Mouse (Mus musculus) megakaryocyte, embryonic 14.5 days (primary cell): Measurements from ENCODE around the gene Aarsd1. TPM values are rescaled to one million over a fixed set of nuclear protein-coding genes. Genes with fewer than 3 reads are reported as not detected.
"Not testable (repeated sequence)": the region's sequence is repeated elsewhere in the genome, so short reads cannot be mapped to it uniquely, and the experiment has no call there.

Experiments
- H3K27me3 ChIP-seq: replicated peaks from 2 replicates; pipeline ENCODE3; 2012; ENCODE audit warnings: inconsistent platforms
- H3K36me3 ChIP-seq: replicated peaks from 2 replicates; pipeline ENCODE3; 2012; ENCODE audit warnings: low read length, inconsistent platforms, mixed read lengths
- H3K4me1 ChIP-seq: 2 replicates; pipeline ENCODE4 v1.6.1; 2012; ENCODE audit warnings: inconsistent platforms
- H3K4me3 ChIP-seq: replicated peaks from 2 replicates; pipeline ENCODE3; 2012; ENCODE audit warnings: moderate library complexity, mild to moderate bottlenecking, inconsistent platforms
- H3K9me3 ChIP-seq: 2 replicates; pipeline ENCODE4 v1.6.1; 2012; ENCODE audit warnings: inconsistent platforms
- FLI1 ChIP-seq: IDR thresholded peaks from 2 replicates; pipeline ENCODE4 v1.6.1; 2012; ENCODE audit warnings: low read length, inconsistent platforms, mixed read lengths
- GATA1 ChIP-seq: IDR thresholded peaks from 3 replicates; pipeline ENCODE4 v1.6.1; 2012; ENCODE audit warnings: mixed read lengths, low read length, inconsistent platforms, borderline replicate concordance
- polyA plus RNA-seq: library from polyadenylated mRNA; stranded (reverse); fragments of >175 nt; gene quantifications from 2 replicates; pipeline ENCODE4 v1.2.3, GENCODE M21; 2012; ENCODE audit warnings: low replicate concordance; ENCODE audit not compliant: insufficient read depth

The Aarsd1 gene
- polyA plus RNA-seq, 1 experiment: 39.7 TPM

GRCm38 (mm10) chr11:101381817-101382216 is 35.6 kb downstream of the Aarsd1 start:
- no peaks in the 10 kb centered on the region for H3K9me3 ChIP-seq
- peaks cover 33% of the 10 kb centered on the region for H3K27me3 ChIP-seq
- no peak for TF ChIP-seq FLI1
- no peak for TF ChIP-seq GATA1
- no peaks in the 10 kb centered on the region for H3K36me3 ChIP-seq
- H3K4me1 ChIP-seq: no peaks in the 10 kb centered on the region; the same call in 1 of the 2 replicates
- H3K4me3 ChIP-seq: no peak overlapping the region

- H3K4me3 ChIP-seq: no peak overlapping the region
- H3K4me1 ChIP-seq: no peaks in the 10 kb centered on the region
- peaks cover 49% of the 10 kb centered on the region for H3K27me3 ChIP-seq
- no peaks in the 10 kb centered on the region for H3K9me3 ChIP-seq
- TF ChIP-seq GATA1: no peak
- TF ChIP-seq FLI1: no peak
- no peaks in the 10 kb centered on the region for H3K36me3 ChIP-seq
These were observed 38.5 kb downstream of the Aarsd1 start for GRCm38 (mm10) chr11:101378926-101379325.

GRCm38 (mm10) chr11:101378196-101378595 is 39.2 kb downstream of the Aarsd1 start:
- not testable (repeated sequence) for H3K9me3 ChIP-seq, H3K4me3 ChIP-seq

GRCm38 (mm10) chr11:101374421-101374938 is 42.9 kb downstream of the Aarsd1 start:
- H3K27me3 ChIP-seq: peaks cover 59% of the 10 kb centered on the region
- H3K4me1 ChIP-seq: peaks cover 3% of the 10 kb centered on the region; the same call in 1 of the 2 replicates
- no peaks in the 10 kb centered on the region for H3K36me3 ChIP-seq
- no peaks in the 10 kb centered on the region for H3K9me3 ChIP-seq
- no peak overlapping the region for H3K4me3 ChIP-seq
- TF ChIP-seq GATA1 (no peak), FLI1 (no peak)

More at GRCm38 (mm10) chr11:101378196-101378595, 39.2 kb downstream of the Aarsd1 start:
- not testable (repeated sequence) for H3K36me3 ChIP-seq, H3K4me1 ChIP-seq
- peaks cover 50% of the 10 kb centered on the region for H3K27me3 ChIP-seq

GRCm38 (mm10) chr11:101370141-101370540 is 47.3 kb downstream of the Aarsd1 start:
- no peak overlapping the region for H3K4me3 ChIP-seq
- no peaks in the 10 kb centered on the region for H3K36me3 ChIP-seq
- no peak for TF ChIP-seq GATA1
- no peak for TF ChIP-seq FLI1
- H3K9me3 ChIP-seq: no peaks in the 10 kb centered on the region
- H3K4me1 ChIP-seq: peaks cover 3% of the 10 kb centered on the region; the same call in 1 of the 2 replicates
- peaks cover 47% of the 10 kb centered on the region for H3K27me3 ChIP-seq

- TF ChIP-seq GATA1: no peak
- no peak for TF ChIP-seq FLI1
- no peak within 1 kb of the TSS for H3K4me3 ChIP-seq
- peaks cover 10% of the 10 kb centered on the region for H3K4me1 ChIP-seq
- peaks cover 41% of the 10 kb centered on the region for H3K27me3 ChIP-seq
- H3K36me3 ChIP-seq: no peaks in the 10 kb centered on the region
- H3K9me3 ChIP-seq: no peaks in the 10 kb centered on the region
These were observed 50.0 kb downstream of the Aarsd1 start, which contains the start of gene G6pc for GRCm38 (mm10) chr11:101367326-101367935. Gene G6pc, plus strand, starts transcription at chr11:101367561.

GRCm38 (mm10) chr11:101364531-101364931 is 52.9 kb downstream of the Aarsd1 start:
- peaks cover 27% of the 10 kb centered on the region for H3K27me3 ChIP-seq
- no peaks in the 10 kb centered on the region for H3K36me3 ChIP-seq
- H3K9me3 ChIP-seq: no peaks in the 10 kb centered on the region
- TF ChIP-seq GATA1: no peak
- TF ChIP-seq FLI1: no peak
- H3K4me3 ChIP-seq: no peak overlapping the region
- H3K4me1 ChIP-seq: peaks cover 26% of the 10 kb centered on the region

- TF ChIP-seq GATA1 (no peak), FLI1 (no peak)
- no peaks in the 10 kb centered on the region for H3K36me3 ChIP-seq
- H3K9me3 ChIP-seq: no peaks in the 10 kb centered on the region
- H3K27me3 ChIP-seq: peaks cover 13% of the 10 kb centered on the region
- no peak overlapping the region for H3K4me3 ChIP-seq
- peaks cover 45% of the 10 kb centered on the region for H3K4me1 ChIP-seq
These were observed 56.7 kb downstream of the Aarsd1 start for GRCm38 (mm10) chr11:101360651-101361113.

- Histone ChIP-seq H3K36me3 (no peaks in the 10 kb centered on the region), H3K4me3 (no peak overlapping the region), H3K27me3 (peaks cover 11% of the 10 kb centered on the region), H3K9me3 (no peaks in the 10 kb centered on the region), H3K4me1 (peaks cover 44% of the 10 kb centered on the region)
- no peak for TF ChIP-seq FLI1
- no peak for TF ChIP-seq GATA1
These were observed 57.6 kb downstream of the Aarsd1 start for GRCm38 (mm10) chr11:101359776-101360175.

- Histone ChIP-seq H3K4me1 (peaks cover 39% of the 10 kb centered on the region), H3K27me3 (peaks cover 15% of the 10 kb centered on the region), H3K4me3 (no peak overlapping the region), H3K36me3 (no peaks in the 10 kb centered on the region), H3K9me3 (no peaks in the 10 kb centered on the region)
- TF ChIP-seq FLI1 (no peak), GATA1 (no peak)
These were observed 59.8 kb downstream of the Aarsd1 start for GRCm38 (mm10) chr11:101357505-101358182.

Other genes with a start within 250 kb of the Aarsd1 start
- 0.72 and 0.89 TPM in 2 replicates for gene Cntnap1, start 247.1 kb downstream of the Aarsd1 start, polyA plus RNA-seq
- 2.3 and 6.6 TPM in 2 replicates for gene Plekhh3, start 246.3 kb downstream of the Aarsd1 start, polyA plus RNA-seq
- gene Ccr10, start 242.2 kb downstream of the Aarsd1 start, polyA plus RNA-seq: 0.13 TPM in 1 of 2 replicates, not detected in the other
- 0.65 and 2.0 TPM in 2 replicates for gene Ezh1, start 191.2 kb downstream of the Aarsd1 start, polyA plus RNA-seq
- 0.32 TPM in 1 of 2 replicates, not detected in the other for gene Ramp2, start 171.6 kb downstream of the Aarsd1 start, polyA plus RNA-seq
- 100 and 168 TPM in 2 replicates for gene Vps25, start 163.9 kb downstream of the Aarsd1 start, polyA plus RNA-seq
- 37.7 and 87.0 TPM in 2 replicates for gene Wnk4, start 157.0 kb downstream of the Aarsd1 start, polyA plus RNA-seq
- gene Cntd1, start 138.6 kb downstream of the Aarsd1 start, polyA plus RNA-seq: not detected in 2 replicates
- 9.9 and 21.1 TPM in 2 replicates for gene Coa3, start 138.5 kb downstream of the Aarsd1 start, polyA plus RNA-seq
- gene Becn1, start 115.3 kb downstream of the Aarsd1 start, polyA plus RNA-seq: 43.7 and 96.0 TPM in 2 replicates
- gene Psme3, start 101.4 kb downstream of the Aarsd1 start, polyA plus RNA-seq: 32.6 and 45.1 TPM in 2 replicates
- gene Aoc2, start 92.6 kb downstream of the Aarsd1 start, polyA plus RNA-seq: 2.0 and 2.9 TPM in 2 replicates
- not detected in 2 replicates for gene Aoc3, start 87.0 kb downstream of the Aarsd1 start, polyA plus RNA-seq
- not detected in 2 replicates for gene G6pc, start 50.1 kb downstream of the Aarsd1 start, polyA plus RNA-seq
- gene Gm27029, start 7.2 kb upstream of the Aarsd1 start, polyA plus RNA-seq: not detected in 2 replicates
- 3.1 TPM in 1 of 2 replicates, not detected in the other for gene Rundc1, start 7.5 kb upstream of the Aarsd1 start, polyA plus RNA-seq
- gene Ptges3l, start 7.7 kb upstream of the Aarsd1 start, polyA plus RNA-seq: 2.8 TPM in 1 of 2 replicates, not detected in the other
- 250 and 697 TPM in 2 replicates for gene Rpl27, start 24.7 kb upstream of the Aarsd1 start, polyA plus RNA-seq
- gene Ifi35, start 30.8 kb upstream of the Aarsd1 start, polyA plus RNA-seq: 5.7 and 15.6 TPM in 2 replicates
- gene Rnd2, start 47.4 kb upstream of the Aarsd1 start, polyA plus RNA-seq: 2.6 and 2.9 TPM in 2 replicates
- gene Vat1, start 48.6 kb upstream of the Aarsd1 start, polyA plus RNA-seq: 47.7 and 94.2 TPM in 2 replicates
- gene Brca1, start 134.3 kb upstream of the Aarsd1 start, polyA plus RNA-seq: 1.9 TPM in 1 of 2 replicates, not detected in the other
- gene Nbr1, start 134.5 kb upstream of the Aarsd1 start, polyA plus RNA-seq: 8.2 and 55.6 TPM in 2 replicates
- gene Tmem106a, start 164.6 kb upstream of the Aarsd1 start, polyA plus RNA-seq: 3.4 and 23.5 TPM in 2 replicates
- not detected in 2 replicates for gene Gm11634, start 181.6 kb upstream of the Aarsd1 start, polyA plus RNA-seq
- gene Rdm1, start 209.6 kb upstream of the Aarsd1 start, polyA plus RNA-seq: 3.8 TPM in 1 of 2 replicates, not detected in the other
- 1.2 TPM in 1 of 2 replicates, not detected in the other for gene Arl4d, start 247.9 kb upstream of the Aarsd1 start, polyA plus RNA-seq